Mouse (Mus musculus) kidney, adult 2 months (tissue): ENCODE measurements around the gene Ppp1r27.

Experiments
- CTCF ChIP-seq: fragments of 200-500 bp; conservative IDR thresholded peaks from 2 replicates; pipeline ENCODE4 v1.5.1; 2011; ENCODE audit warnings: low read depth, mild to moderate bottlenecking, control low read depth, low read length, moderate library complexity, mixed read lengths; ENCODE audit not compliant: insufficient read depth, insufficient read length
- POLR2A ChIP-seq: fragments of 200-500 bp; IDR thresholded peaks from one replicate; pipeline ENCODE4 v1.6.1; 2011; ENCODE audit warnings: low read depth, low read length, control low read depth

DNA sequence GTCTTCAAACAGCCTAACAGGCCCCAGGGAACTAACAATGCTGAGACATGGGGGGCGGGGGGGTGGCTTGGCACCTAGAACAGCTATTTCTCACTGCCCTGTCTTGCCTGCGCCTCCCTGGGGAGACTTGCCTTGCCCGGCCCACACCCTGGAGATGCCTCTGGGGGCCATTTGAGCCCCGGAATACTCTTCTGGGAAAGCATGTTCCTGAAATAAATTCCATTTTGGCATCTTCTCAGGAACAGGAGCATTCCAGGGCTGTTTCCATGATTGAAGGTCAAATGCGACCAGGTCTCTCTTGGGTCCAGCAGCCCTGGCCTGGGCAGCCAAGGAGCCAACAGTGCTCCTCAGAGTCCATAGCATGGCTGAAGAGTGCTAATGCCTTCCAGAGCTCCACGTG lies 8.6 kb downstream of the Ppp1r27 start:
- TF ChIP-seq CTCF = no peak
- TF ChIP-seq POLR2A = no peak
